Mouse (Mus musculus) heart, postnatal 0 days (tissue): ENCODE results near the gene Acadvl.

ENCODE experiments used
- CTCF ChIP-seq: IDR thresholded peaks from 2 replicates; pipeline ENCODE4 v1.5.1; 2016; ENCODE audit warnings: antibody characterized with exemption, control low read depth, low read depth
- EP300 ChIP-seq: IDR thresholded peaks from 2 replicates; pipeline ENCODE4 v1.6.1; 2016; ENCODE audit warnings: antibody characterized with exemption, low read depth

DNA sequence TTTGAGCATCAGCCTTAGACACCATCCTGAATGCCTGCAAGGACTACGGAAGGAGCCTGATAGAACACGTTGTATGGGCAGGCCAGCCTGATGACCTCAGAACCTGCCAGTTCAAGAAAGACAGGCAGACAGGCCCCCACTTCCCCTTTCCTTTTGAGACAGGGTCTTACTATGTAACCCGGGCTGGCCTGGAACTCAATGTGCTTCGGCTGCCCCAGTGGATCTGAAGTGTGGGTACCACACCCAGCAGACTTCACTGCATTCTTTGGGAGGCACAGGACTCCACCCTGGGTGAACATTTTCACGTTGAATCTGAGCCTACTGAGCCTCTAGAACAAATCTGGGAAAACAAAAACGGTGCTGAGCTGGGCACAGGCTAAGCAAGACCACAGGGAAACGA lies 23.0 kb upstream of the Acadvl start:
- TF ChIP-seq CTCF (no peak), EP300 (no peak)
